Mouse (Mus musculus) small intestine, adult 2 months (tissue): Measurements from ENCODE around the gene Msgn1. TPM values are rescaled to one million over a fixed set of nuclear protein-coding genes. Genes with fewer than 3 reads are reported as not detected.

Experiments
- H3K27ac ChIP-seq: fragments of 200-500 bp; 2 replicates; pipeline ENCODE4 v1.5.1; 2012; ENCODE audit warnings: low read depth, low read length, control low read depth, inconsistent platforms; ENCODE audit not compliant: insufficient read depth
- H3K27me3 ChIP-seq: fragments of 200-500 bp; 2 replicates; pipeline ENCODE4 v1.6.1; 2012; ENCODE audit warnings: mild to moderate bottlenecking, moderate library complexity, low read length, inconsistent platforms; ENCODE audit not compliant: control insufficient read depth, insufficient read depth
- H3K36me3 ChIP-seq: fragments of 200-500 bp; 2 replicates; pipeline ENCODE4 v1.6.1; 2012; ENCODE audit warnings: mild to moderate bottlenecking, low read length, control low read depth, inconsistent platforms; ENCODE audit not compliant: control insufficient read depth, insufficient read depth
- H3K4me1 ChIP-seq: fragments of 200-500 bp; 2 replicates; pipeline ENCODE4 v1.6.1; 2012; ENCODE audit warnings: low read length, inconsistent platforms, mixed read lengths; ENCODE audit not compliant: control insufficient read depth, insufficient read depth, insufficient read length
- H3K4me3 ChIP-seq: fragments of 200-500 bp; 2 replicates; pipeline ENCODE4 v1.5.1; 2012; ENCODE audit warnings: low read depth, mild to moderate bottlenecking, control low read depth, inconsistent platforms, low read length, moderate library complexity
- CTCF ChIP-seq: fragments of 200-500 bp; IDR thresholded peaks from 2 replicates; pipeline ENCODE4 v1.5.1; 2012; ENCODE audit warnings: low read depth, mild to moderate bottlenecking, control low read depth, inconsistent platforms, low read length, moderate library complexity, mixed read lengths; ENCODE audit not compliant: insufficient replicate concordance, insufficient read length; ENCODE audit errors: extremely low read depth
- POLR2A ChIP-seq: fragments of 200-500 bp; IDR thresholded peaks from 2 replicates; pipeline ENCODE4 v1.6.1; 2012; ENCODE audit warnings: low read depth, mild to moderate bottlenecking, control low read depth, inconsistent platforms, low read length, moderate library complexity
- WGBS: fragments of 180-500 bp; shearing (Covaris S2); methylation state at CpG from one replicate; pipeline ENCODE4 v1.1.7; 2018; 5-methylcytosine and 5-hydroxymethylcytosine counted together
- polyA plus RNA-seq: library from polyadenylated mRNA; depleted of rRNA; stranded (reverse); fragments of >200 nt; gene quantifications from 2 replicates; pipeline ENCODE4 v1.2.3, GENCODE M21; 2012; rRNA removed

The Msgn1 gene
- polyA plus RNA-seq, 1 experiment = not detected

DNA sequence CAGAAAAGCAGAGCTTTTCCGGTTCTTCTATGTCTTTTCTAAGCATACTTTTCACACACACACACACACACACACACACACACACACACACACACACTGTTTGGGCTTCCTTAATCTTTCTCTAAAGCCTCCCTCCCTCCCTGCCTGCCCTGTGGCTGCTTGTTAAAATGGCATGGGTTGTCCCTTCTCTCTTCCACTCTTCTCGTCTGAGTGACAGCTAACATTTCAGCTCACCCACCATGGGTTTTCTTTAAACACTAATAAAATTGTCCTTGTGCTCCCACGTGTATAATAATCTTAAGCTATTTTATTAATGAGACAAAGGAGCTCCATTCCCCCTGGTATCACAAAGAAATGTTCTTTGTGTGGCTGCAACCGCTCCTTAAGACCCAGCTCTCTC is 10.7 kb downstream of the Msgn1 start:
- Histone ChIP-seq H3K27ac (no peak overlapping the region), H3K4me1 (no peaks in the 10 kb centered on the region), H3K36me3 (no peaks in the 10 kb centered on the region), H3K4me3 (no peak overlapping the region), H3K27me3 (no peaks in the 10 kb centered on the region)
- WGBS = 59% methylated on average over 4 of the region's 4 CpGs
- TF ChIP-seq CTCF (no peak), POLR2A (no peak)

DNA sequence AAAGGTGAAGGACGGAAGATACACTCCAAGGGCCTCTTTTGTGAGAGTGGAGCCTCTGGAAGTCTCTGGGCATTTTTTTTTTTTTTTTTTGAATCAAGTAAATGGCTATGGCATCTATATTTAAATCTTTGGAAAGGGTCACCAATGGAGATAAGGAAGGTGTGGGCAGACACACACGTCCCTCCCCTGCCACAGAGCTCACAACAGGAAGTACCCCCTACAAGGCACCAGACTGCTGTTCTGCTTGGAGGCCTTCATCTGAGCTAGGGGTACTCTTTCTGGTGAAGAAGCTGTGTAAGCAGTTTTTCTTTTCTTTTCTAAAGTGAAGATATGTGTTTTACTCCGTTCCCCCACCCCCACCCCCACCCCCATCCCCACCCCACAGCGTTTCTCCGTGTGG is 11.9 kb downstream of the Msgn1 start:
- 56% methylated on average over 5 of the region's 5 CpGs for WGBS
- H3K27me3 ChIP-seq = no peaks in the 10 kb centered on the region
- H3K4me3 ChIP-seq = no peak overlapping the region
- H3K27ac ChIP-seq = no peak overlapping the region
- H3K4me1 ChIP-seq = no peaks in the 10 kb centered on the region
- TF ChIP-seq CTCF (no peak), POLR2A (no peak)
- no peaks in the 10 kb centered on the region for H3K36me3 ChIP-seq

- no peaks in the 10 kb centered on the region for H3K27me3 ChIP-seq
- peak overlapping the region; percentile 38; the same call in 1 of the 2 replicates for H3K4me3 ChIP-seq
- H3K36me3 ChIP-seq = no peaks in the 10 kb centered on the region
- 5% methylated on average over 18 of the region's 19 CpGs for WGBS
- TF ChIP-seq CTCF (peak; percentile 73), POLR2A (no peak)
- no peaks in the 10 kb centered on the region for H3K4me1 ChIP-seq
- H3K27ac ChIP-seq = no peak overlapping the region
Observed at GRCm38 (mm10) chr12:11196142-11196597, 12.6 kb downstream of the Msgn1 start.

GRCm38 (mm10) chr12:11195031-11195430 is 13.7 kb downstream of the Msgn1 start:
- TF ChIP-seq CTCF = no peak
- TF ChIP-seq POLR2A = no peak
- Histone ChIP-seq H3K36me3 (no peaks in the 10 kb centered on the region), H3K4me3 (no peak overlapping the region), H3K4me1 (no peaks in the 10 kb centered on the region), H3K27ac (no peak overlapping the region), H3K27me3 (no peaks in the 10 kb centered on the region)
- WGBS = 84% methylated on average over 1 of the region's 1 CpGs

DNA sequence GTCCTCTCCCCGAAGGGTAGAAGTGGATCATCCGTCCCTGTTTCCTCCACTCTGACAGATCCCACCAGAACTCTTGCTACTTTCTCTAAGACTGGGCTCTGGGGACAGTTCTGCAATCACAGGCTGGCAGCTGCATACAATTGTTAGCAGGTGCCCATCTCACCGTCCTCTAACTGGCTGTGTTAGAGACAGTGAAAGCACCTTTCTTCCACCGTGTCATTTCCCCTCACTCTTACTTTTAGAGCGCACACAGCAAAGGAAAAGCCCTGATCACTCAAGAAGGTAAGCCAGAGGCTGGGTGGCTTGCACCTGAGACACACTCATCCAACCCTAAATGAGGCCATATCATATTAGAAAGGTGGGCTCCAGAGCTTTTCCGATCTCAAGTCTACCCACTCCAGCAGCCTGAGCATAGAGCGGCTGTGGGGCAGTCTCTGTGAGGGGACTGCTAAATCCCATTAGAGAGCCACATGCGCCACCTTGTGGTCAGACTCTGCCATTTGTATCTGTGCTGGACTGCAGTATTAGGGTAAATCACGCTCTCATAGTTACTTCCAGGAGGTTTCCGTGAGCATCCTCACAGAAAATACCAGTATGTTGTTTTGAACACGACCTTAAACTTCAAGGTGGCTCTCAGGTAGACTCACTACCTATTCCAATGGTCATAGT is 30.2 kb downstream of the Msgn1 start:
- WGBS = 17% methylated on average over 11 of the region's 11 CpGs
- Histone ChIP-seq H3K27ac (no peak overlapping the region), H3K4me1 (peaks cover 1% of the 10 kb centered on the region; the same call in 1 of the 2 replicates), H3K27me3 (no peaks in the 10 kb centered on the region; the same call in 1 of the 2 replicates), H3K4me3 (no peak overlapping the region), H3K36me3 (no peaks in the 10 kb centered on the region)
- peak; percentile 68; the same call in 1 of the 2 replicates for TF ChIP-seq CTCF
- no peak for TF ChIP-seq POLR2A

GRCm38 (mm10) chr12:11177408-11178394 is 31.1 kb downstream of the Msgn1 start:
- no peak overlapping the region for H3K27ac ChIP-seq
- TF ChIP-seq POLR2A (no peak), CTCF (no peak)
- H3K4me3 ChIP-seq = no peak overlapping the region
- H3K36me3 ChIP-seq = no peaks in the 10 kb centered on the region
- 22% methylated on average over 5 of the region's 5 CpGs for WGBS
- H3K4me1 ChIP-seq = peaks cover 1% of the 10 kb centered on the region; the same call in 1 of the 2 replicates
- H3K27me3 ChIP-seq = no peaks in the 10 kb centered on the region; the same call in 1 of the 2 replicates

- Histone ChIP-seq H3K4me3 (no peak overlapping the region), H3K27me3 (no peaks in the 10 kb centered on the region), H3K27ac (no peak overlapping the region), H3K4me1 (no peaks in the 10 kb centered on the region), H3K36me3 (no peaks in the 10 kb centered on the region)
- WGBS = 96% methylated on average over 3 of the region's 3 CpGs
- no peak for TF ChIP-seq POLR2A
- TF ChIP-seq CTCF = no peak
Observed at GRCm38 (mm10) chr12:11158670-11159069, 50.1 kb downstream of the Msgn1 start.

Other genes with a start within 250 kb of the Msgn1 start
- 0.86 and 0.98 TPM in 2 replicates for gene Kcns3, start 57.9 kb downstream of the Msgn1 start, polyA plus RNA-seq
- gene Gen1, start 56.8 kb upstream of the Msgn1 start, polyA plus RNA-seq = 0.04 and 0.18 TPM in 2 replicates
- 0.95 and 1.4 TPM in 2 replicates for gene Smc6, start 56.9 kb upstream of the Msgn1 start, polyA plus RNA-seq
- 0.13 and 0.14 TPM in 2 replicates for gene Vsnl1, start 227.6 kb upstream of the Msgn1 start, polyA plus RNA-seq
- gene Rad51ap2, start 247.1 kb upstream of the Msgn1 start, polyA plus RNA-seq = not detected in 2 replicates